Mouse (Mus musculus): Measurements from ENCODE around the gene Chd3.

DNA sequence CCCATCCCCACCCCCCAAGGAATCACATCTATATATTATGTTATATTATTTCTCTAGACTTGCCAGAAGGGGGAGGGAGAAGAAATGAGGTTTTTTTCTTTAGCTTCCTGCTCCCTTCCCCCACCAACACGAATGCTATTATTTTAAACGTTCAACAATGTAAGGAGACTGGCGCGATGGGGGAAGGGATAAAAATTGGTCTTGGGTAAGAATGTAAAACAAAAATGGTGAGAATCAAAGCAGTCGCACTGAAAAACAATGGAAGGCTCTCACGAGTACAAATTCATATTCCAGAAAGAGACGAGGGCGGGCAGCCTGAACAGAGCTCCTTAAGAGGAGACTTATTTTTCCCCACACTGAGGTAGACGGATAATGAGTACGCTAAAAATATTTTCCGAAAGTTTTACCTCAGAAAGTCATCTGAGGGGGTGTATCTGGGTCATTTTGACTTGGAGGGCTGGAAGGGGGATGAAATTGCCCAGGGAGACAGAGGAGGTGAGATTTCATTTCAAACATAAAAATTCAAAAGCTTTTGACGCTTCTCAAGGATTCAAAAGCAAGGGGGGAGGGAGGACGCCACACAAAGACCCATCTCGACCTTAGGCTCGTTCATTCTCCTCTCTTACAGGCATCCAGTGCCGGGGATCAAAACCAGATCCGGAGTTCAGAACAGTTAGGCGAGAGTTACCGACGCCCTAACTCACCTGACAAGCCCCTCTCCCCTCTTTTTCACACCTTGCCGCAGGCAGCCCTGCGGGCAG, 2.2 kb downstream of the Chd3 start:
- TF ChIP-seq CTCF (IDR thresholded peaks at IDR 0.05; ENCODE audit: low read depth, low read length) (no peak), POLR2A (IDR thresholded peaks at IDR 0.05; ENCODE audit: borderline replicate concordance, low read depth, low read length) (no peak)
